Mouse (Mus musculus): Measurements from ENCODE around the gene Spert.
A peak's percentile ranks its signal among the peaks of the same experiment; 100 is the strongest.

Spert gene

DNA sequence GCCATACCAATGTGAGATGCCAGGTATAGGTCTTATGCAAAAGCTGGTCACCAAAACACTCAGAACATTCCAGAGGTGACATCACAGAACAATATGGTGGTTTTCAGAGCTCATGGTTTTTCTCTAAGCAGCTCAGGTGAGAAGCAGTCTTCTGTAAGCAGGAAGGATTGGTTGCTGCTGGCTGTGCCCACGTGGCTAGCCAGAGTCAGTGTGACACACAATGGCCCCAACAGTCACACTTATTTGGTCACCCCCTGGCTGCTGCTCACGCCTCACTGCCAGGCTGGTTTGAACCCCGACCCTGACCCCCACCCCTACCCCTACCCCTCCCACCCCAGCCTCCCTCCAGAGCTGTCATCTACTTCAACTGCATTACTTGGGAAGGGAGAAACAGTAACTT is at the start of gene Spert:
Spert (minus strand) TSS at position 139 of the 400 bp plus-strand sequence.
- DNase-seq: no peak

DNA sequence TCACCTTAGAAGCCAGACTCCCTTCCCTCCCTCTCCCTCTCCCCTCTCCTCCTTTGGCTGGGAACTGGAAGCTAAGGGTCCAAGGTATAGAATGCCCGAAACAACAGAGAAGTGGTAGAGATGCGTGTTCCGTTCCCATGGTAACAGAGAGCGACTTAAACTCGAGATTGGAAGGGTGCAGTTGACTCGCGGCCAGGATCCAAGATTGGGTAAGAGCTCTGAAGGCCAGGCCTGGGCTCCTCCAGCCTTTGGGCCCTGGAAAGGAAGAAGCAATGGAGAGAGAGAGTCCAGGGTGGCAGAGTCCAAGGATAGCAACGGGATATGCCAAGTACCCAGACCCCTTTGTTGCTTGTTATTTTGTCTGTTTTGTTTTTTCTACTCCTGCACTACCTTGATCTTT is 49.2 kb upstream of the Spert start, which contains the start of gene Erich6b:
Erich6b (plus strand) TSS at position 180 of the 400 bp plus-strand sequence.
- no peak for DNase-seq

DNA sequence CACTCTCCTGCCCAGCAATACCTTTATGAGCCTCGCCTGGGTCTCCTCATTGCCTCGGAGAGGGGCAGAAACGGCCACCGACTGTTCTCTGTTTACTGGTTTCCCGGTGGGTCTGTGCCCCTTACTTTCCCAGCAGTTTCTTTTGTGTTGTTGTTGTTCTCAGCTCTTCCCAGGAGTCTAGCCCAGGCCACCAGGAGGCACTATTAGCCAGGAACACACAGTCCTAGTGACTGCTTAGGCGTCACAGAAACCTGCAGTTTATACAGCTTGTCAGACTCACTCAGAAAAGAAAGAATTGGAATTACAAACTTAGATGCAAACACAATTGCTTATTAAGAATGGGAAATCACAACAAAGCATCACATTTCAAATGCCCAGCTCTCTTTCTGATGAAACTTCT is 48.5 kb upstream of the Spert start:
- DNase-seq: peak; percentile 24 to 45

DNA sequence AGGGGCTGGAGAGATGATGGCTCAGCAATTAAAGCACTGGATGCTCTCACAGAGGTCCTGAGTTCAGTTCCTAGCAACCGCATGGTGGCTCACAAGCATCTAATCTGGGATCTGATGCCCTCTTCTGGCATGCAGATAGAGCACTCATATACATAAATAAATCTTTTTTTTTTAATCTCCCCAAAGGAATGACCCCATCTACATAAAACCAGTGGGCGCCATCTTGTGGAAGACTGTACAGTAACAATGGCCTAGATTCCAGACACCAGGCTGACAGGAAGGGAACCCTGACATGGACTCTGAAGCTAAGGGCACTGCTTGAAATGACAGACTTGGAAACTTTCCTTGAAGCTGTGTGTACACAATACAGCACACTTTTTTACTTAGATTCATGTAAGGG is 47.9 kb upstream of the Spert start:
- DNase-seq: peak in 1 of 2 experiments; percentile 19

DNA sequence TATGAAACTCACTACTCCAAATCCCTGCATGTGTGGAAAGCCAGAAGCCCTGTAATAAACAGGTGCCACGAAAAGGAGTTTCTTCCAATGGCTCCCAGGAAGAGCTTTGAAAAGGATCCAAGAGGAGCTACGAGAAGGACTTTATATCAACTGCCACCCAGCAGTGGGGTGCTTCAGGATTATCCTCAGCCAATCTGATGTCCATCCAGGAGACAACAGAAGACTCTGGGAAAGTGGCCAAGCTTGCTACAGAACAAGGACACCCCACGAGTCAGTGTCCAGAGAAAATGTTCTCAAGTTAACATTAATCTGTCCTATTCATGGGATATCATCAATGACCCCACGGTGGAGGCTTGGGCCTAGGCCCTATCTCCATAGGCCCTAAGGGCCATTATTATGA is 44.7 kb upstream of the Spert start:
- DNase-seq: no peak

DNA sequence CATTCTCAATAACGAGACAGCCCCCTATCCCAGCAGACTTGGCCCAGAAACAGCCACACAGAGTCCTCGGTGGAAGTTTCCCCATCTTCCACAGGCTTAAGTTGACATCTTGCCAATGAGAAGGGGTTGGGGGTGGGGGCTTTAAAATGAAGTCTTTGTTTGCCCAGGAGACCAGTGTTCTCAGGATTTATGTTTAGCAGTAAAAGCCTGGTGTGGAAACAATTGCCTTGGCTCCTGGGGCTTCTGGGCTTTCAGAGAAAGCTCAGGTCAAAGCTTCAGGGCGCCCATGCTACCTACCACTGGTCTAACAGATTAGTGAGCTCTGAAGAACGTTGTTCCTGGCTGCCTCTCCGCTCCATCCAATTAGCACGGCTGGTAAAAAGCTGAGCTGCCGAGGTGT is 43.2 kb upstream of the Spert start:
- no peak for DNase-seq

DNA sequence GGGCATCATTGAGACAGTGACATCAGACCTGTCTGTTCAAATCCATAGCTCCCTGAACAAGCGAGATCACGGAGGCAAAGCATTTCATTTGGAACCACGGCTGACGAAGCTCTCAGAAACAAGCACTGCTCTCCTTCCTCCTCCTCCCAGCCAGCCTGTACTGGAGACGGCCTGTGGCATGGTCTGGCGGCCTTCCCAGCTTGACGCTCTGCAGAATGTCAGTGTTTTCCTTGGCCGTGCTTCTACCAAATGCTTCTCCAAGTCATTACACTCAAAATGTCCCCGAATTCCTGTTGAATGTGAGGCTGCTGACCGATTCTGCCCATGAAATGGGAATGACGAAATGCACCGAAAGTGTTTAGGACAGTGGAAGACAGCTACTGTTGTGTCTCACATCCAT is 42.4 kb upstream of the Spert start:
- DNase-seq: peak; percentile 49 to 57

DNA sequence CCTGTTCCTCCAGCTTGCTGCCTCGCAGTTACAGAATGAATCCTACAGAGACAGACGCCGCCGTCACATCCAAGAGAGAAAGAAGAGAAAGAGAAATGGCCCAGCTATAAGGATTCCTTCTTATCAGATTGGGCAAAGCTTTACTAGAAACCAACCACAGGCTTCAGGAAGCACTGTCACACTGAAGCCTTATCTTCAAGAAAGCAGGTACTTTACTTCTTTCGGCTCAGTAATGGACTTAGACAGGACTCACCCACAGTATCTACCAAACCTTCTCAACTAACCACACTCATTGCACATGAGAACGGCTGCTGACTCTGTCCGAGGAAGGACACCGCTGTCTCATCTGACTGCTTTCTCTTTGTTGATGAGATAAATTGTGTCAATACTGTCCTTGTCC is 36.0 kb upstream of the Spert start:
- no peak for DNase-seq

DNA sequence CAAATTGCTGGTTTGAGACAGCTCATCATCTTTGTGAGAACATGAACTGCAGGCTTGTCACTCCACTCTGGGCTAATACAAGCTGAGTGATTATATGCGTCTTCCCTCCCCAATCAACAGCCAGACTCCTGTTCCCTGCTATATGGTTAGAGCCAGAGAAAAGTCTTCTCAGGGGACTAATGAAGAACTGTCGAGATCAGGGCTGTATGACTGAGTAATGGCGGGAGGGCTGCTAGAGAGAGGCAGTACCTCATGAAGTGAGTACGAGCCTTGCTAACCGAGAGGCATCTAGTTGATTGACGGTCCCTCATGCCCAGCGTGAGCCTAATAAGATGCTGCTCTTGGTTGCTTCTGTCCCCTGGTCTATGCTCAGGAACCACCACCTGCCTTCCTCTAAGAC is 30.1 kb upstream of the Spert start:
- no peak for DNase-seq

DNA sequence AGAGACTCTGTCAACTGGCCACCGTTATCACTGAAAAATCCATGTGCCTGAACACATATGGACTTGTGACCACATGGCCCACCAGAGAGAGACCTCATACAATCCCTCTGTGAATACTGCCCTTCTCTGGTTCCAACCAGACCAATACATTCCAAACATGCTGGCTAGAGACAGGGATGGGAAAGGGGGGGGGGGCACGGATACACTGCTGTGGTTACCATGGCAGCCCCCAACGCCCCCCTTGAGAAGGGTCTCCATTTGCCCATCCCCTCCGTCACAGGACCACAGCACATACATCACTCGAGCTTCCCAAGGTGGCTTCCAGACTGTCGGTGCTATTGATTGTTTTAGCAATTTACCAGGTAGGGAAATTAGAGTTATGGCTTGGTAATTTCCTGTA is 23.5 kb upstream of the Spert start:
- DNase-seq: no peak

DNA sequence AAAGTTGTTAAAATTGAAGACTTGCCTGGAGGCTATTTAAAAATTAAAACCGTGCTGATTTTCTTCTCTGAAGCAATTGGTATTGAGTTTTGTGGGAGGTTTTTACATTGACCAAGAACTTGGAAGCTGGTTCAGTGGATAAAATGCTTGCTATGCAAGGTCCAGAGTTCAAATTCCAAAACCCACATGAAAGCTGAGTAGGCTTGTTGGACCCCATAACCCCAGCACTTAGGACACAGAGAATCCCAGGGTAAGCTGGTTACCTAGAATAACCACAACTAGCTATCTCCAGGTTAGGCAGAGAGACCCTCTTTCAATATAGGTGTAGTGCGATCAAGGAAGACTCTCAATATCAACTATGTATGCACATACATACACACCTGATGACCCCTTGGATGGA is 16.3 kb upstream of the Spert start:
- DNase-seq: peak; percentile 38 to 72

DNA sequence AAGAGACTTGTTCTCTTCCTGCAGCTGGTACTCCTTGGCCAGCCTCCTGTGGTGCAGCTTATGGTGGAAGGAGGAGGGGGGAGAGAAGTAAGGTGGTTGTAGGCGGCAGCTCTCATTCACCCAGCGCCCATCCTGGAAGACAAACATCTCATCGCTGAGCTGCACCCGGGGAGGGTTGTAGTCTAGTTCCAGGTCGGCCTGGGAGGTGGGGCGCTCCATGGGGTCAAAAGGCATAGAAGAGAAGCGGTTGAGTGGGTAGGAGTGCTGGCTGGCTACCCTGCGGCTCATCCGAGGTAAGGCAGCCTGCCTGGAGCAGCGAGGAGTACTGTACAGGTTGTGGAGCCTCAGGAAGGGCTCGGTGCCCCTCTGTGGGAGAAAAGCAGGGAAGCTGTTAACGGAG is 9.0 kb downstream of the Spert start:
- DNase-seq: peak in 1 of 2 experiments; percentile 10

DNA sequence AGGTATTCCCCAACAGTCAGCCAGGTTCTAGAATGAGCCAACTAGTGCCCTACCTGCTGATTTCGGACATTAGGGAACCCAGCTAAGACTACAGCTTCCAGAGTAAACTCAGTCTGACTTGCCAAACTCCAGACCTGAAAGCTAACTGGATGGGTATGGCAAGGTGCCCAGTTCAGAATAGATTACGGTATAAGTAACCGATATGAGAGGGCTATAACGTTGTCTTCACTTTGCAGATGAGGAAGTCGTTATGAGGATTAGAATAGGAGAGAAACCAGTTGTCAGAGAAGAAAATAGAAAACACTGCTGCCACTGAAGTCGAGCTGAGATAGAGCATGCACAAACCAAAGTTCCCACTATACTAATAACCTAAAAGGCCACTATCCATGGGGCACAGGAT is 13.9 kb downstream of the Spert start:
- no peak for DNase-seq

DNA sequence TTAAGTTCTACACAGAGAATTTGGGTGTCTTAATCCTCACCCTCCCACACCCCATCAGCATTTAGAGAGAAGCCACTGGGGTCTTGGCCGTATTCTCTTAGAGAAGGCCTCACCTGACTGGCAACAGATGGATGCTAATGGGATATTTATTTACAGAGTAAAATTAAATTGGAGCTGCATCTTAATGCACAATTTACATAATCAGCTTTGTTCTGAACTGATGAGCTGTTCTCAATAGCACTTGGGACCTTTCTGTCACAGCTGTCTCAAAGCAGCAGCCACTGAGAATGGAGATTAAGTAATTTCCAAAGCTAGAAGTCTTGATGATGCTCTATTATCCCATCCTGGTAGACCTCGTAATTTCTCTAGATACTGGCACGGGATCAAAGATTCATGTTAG is 26.6 kb downstream of the Spert start:
- no peak for DNase-seq

DNA sequence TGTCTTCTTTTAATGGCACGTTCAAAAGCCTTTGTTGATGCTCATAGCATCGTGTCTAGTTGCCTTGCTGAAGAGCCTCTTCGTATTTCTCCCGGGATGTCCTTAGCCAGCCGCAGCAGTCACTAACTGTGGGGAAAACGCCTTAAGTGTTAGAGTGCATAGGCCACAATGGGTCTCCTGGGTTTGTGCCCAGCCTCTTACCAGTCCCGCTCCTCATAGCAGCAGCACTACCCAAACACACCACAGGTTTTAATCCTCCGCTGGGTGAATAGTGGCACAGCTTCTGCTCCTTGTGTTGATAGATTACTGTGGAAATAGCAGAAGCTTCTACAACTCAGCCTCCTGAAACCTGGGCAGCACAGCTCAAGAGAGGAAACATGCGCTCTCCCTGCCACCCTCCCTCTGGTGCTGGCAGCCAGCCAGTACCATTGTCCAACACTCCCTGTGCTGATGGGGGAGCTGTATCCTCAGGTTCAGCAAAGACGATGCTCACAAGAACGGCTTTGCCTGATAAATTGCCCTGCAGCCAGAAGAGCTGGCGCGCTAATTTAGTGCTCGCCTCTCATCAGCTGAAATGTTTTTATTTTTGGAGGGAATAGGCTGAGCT is 27.3 kb downstream of the Spert start:
- peak; percentile 52 for DNase-seq

DNA sequence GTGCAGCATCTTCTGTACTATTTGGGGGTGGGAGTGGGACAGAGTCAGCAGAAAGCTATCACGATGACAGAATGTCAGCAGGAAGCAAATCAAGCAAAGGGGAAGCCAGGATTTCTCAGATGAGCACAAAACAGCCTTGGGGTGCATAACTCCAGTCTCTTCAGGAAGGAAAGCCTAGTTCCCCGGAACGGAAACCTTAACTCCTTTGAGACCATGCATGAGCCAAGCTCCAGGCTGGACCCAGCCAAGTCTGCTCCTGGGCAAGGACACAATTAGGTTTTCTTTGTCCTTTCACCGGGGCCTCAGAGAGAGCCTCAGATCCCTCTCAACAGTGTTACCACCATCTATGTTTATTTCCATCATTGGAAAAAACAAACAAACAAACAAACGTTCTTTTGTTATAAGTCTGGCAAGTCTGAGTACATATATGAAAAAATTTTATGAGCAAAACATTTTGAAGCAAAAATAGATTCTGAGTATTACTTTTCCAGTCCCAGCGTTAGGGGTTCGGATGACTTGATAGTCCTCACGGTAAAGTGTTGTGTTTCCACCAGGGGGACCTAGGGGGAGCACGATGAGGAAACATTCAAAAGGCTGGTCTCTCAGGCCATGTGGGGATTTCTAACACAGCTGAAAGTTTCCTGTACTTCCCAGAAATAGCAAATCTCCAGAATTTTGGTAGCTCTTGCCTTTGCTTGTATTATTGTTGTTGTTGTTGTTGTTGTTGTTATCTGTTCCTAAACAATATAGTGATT is 31.2 kb downstream of the Spert start:
- DNase-seq: peak; percentile 14 to 22

DNA sequence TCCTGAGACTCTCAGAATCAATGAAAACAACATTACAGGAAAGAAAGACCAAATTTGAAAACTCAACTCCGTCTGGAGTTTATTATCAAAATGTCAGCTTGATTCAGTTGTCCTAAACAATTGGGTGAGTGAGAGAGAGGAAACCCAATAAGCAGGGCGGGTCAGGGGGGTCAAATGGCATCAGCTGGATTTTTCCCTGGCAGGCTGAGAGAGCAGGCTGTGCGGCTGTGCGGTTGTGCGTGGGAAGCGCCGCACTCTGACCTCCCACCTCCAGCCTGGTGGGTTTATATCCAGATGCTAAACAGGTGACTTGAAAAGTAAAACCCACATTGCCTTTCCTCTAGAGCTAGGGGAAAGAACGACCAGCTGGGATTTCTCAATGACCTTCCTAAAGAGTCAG is 51.2 kb downstream of the Spert start:
- no peak for DNase-seq

DNA sequence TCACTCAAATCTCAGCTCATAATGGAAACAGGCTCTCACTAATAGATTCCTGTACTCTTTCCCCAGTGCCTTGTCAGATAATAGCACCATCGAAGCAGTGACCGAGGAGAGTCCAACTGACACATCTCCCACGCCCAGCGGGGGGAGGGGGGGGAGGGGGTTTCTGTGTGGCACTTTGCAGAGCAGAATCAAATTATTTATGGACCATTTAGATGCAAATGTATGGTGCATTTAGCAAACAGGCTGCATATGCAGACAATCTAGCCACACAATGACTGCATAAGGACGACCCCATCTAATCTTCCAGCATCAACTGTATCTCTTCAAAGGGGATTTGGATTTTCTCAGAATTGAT is 51.9 kb downstream of the Spert start:
- no peak for DNase-seq

DNA sequence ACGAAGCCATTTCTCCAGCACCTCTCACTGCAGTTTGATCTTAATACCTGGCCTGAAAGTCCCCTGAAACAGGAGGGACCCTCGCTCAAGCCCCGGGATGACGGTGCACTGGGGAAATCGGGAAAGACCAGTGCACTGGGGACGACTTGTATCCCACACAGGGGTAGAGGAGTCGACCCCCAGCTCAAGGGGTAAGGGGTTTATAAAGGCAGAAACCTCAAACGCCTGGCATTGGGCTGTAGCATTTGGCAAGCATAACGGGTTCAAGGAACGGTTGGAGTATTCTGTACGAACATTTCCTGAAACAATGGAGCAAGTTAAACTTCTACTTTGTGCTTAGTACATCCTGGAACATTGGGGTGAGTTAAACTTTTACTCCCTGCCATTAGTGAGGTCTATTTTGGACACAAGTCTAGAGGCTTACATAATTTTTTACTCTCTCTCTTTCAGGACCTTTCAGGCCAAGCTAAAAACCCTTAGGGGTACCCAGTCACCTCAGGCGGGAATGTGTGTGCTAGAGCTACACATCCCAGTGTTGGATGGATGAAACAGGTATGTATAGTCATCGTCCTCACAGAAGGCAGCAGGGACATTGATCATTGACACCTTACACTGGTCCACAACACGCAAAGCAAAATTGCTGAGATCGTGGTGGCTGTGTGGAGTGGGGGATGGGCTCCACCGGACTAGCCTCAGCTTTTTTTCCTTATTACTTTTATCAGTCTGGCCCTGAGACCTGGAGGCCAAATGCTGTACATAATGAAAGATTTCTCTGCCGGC is 52.5 kb downstream of the Spert start:
- peak; percentile 64 to 88 for DNase-seq

DNA sequence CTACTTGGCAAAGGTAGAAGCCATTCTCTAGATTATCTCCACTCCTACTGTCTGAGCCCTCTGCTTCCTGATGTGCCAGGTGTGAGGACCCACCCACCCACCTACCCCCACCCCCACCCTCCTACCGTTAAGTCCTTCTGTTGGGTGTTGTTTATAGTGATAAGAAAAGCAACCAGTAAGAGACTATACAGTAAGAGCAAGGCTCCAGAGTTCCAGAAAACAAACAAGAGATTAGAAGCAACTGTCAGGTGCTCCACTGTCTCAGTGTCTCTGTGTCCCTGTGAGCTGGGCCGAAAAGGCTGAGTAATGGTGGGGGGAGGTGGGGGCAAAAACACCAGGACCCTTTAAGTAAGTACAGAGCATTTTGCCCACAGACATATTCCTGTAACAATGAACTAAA is 53.7 kb downstream of the Spert start:
- DNase-seq: no peak

Measured in kidney, adult 8-10 months (tissue).